Mouse (Mus musculus): ENCODE results near the gene Meis1.

Gene Meis1

GRCm38 (mm10) chr11:19018489-19019203, at the start of gene Meis1:
Gene Meis1, minus strand, starts transcription at chr11:19018985.
- peak; percentile 97 for DNase-seq

GRCm38 (mm10) chr11:19067334-19067733, 48.5 kb upstream of the Meis1 start:
- no peak for DNase-seq

GRCm38 (mm10) chr11:19049276-19049675, 30.5 kb upstream of the Meis1 start:
- DNase-seq, result no peak

- no peak for DNase-seq
Measured at GRCm38 (mm10) chr11:19036595-19037166, 17.9 kb upstream of the Meis1 start.

- DNase-seq, result peak; percentile 66
Measured at GRCm38 (mm10) chr11:19026581-19027561, 8.1 kb upstream of the Meis1 start.

- DNase-seq, result no peak
Measured at GRCm38 (mm10) chr11:19025976-19026520, 7.3 kb upstream of the Meis1 start.

- peak; percentile 91 for DNase-seq
Measured at GRCm38 (mm10) chr11:19024496-19025265, 5.9 kb upstream of the Meis1 start.

GRCm38 (mm10) chr11:19023356-19023755, 4.6 kb upstream of the Meis1 start:
- DNase-seq, result peak; percentile 23

- DNase-seq, result peak; percentile 34
Measured at GRCm38 (mm10) chr11:19022576-19022975, 3.8 kb upstream of the Meis1 start.

- DNase-seq, result peak; percentile 77
Measured at GRCm38 (mm10) chr11:19020951-19021710, 2.3 kb upstream of the Meis1 start.

- DNase-seq, result peak; percentile 98
Measured at GRCm38 (mm10) chr11:19020371-19020824, 1.6 kb upstream of the Meis1 start.

GRCm38 (mm10) chr11:19019204-19020171, 703 bp upstream of the Meis1 start:
- peak; percentile 69 for DNase-seq

- DNase-seq, result peak; percentile 61
Measured at GRCm38 (mm10) chr11:19017719-19018413, 919 bp downstream of the Meis1 start.

GRCm38 (mm10) chr11:19017262-19017661, 1.5 kb downstream of the Meis1 start:
- peak; percentile 32 for DNase-seq

GRCm38 (mm10) chr11:19016481-19017220, 2.1 kb downstream of the Meis1 start:
- DNase-seq, result peak; percentile 47

- DNase-seq, result peak; percentile 55
Measured at GRCm38 (mm10) chr11:19015731-19016461, 2.9 kb downstream of the Meis1 start.

- no peak for DNase-seq
Measured at GRCm38 (mm10) chr11:19015381-19015730, 3.4 kb downstream of the Meis1 start.

Measured in cerebellum, adult 9-10 months (tissue).